Mouse (Mus musculus): ENCODE data around the gene Stmn3. TPM values are rescaled to one million over a fixed set of nuclear protein-coding genes. Genes with fewer than 3 reads are reported as not detected.

Gene Stmn3
- polyA plus RNA-seq, 1 experiment, result 725 TPM

DNA sequence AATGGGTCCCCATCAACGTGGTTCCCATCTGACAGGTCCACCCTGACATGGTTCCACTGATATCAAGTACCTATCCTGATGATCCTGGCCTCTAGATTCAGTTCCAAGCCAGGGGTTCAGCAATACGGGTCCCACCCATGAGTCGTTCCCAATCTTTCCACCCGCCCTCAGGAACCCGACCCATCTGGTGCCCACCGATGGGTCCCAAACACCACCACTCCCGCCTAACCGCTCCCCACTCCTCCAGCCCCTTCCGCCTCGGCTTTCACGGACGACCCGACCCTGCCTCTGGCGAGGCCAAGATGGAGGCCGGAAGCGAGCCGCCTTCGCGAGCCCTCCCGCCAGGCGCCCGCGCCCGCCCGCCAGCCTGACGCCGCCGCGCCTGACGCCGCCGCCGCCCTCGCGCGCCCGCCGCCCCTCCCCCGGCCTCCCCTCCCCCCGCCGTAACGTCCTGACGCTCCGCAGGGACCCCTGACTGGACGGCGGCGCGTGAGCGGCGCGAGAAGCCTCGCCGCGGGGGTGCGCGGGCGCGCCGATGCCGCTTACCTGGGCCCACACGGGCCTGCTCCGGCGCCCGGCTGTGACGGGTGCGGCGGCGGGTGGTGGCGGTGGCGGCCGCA is 26.9 kb downstream of the Stmn3 start:
- DNase-seq (ENCODE audit: extremely low spot score in 1 of 2, low spot score in 1 of 2), result peak in 1 of 2 experiments; percentile 73

DNA sequence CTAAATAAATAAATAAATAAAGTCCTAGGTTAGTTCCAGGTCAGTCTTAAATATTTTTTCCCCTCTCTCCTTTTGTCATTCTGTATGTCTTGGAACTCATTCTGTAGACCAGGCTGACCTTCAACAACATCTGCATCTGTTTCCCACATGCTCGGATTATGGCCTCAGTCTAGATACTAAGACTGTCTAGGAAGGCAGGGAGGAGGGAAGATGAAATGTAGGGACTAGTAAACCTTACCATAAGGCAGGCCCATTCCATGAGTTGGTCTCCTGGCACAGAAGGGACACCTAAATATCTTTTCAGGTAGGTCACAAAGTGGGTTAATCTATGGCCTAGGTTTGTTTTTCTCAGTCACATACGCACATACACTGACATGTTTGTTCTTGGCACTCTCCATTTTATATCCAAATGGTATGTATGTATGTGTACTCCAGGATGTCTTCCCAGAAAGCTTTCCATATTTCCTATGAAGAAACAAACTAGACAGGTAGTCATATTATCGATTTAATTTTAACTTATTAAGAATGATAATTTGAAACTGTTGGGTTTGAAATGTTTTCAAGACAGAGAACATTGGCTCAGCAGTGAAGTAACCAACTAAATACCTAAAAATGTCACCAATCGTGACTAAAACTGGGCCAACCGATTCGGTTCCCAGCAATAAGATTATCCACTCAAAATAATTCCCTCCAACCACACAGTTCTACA is 27.5 kb downstream of the Stmn3 start:
- no peak for DNase-seq (ENCODE audit: extremely low spot score in 1 of 2, low spot score in 1 of 2)

DNA sequence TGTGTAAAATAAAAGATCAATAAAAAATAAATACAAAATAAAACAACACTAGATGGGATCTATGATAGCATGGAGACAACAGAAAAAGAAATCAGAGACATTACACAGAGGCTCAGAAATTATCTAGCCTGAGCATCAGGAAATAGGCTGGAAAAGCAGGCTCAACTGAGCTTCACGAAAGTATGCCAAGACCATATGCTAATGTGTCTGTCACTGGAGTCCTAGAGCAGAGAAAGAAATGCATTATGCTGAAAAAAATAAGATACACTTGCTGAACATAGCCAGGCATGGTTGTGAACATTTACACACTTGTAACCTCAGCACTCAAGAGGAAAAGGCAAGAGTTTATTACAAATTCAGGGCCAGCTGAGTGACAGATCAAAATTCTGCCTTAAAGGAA is 34.3 kb downstream of the Stmn3 start:
- no peak for DNase-seq (ENCODE audit: extremely low spot score in 1 of 2, low spot score in 1 of 2)

DNA sequence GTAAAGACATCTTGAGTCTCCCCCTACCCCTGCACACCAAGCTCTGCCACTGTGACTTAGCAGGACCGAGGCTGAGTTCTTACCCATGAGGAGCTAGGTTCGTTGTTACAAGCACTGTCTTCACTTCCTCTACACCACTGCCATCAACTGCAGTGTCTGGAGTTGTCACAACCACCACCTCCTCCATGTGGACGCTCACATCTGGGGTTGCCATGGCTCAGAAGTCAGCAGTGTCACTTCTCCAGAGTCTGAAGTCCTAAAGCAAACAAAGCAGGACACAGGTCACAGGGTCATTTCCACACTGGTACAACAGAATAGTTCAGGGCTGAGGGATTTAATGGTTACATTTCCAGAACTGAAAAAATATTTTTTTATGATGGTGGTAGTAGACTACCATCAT is 36.4 kb downstream of the Stmn3 start:
- no peak for DNase-seq (ENCODE audit: extremely low spot score in 1 of 2, low spot score in 1 of 2)

DNA sequence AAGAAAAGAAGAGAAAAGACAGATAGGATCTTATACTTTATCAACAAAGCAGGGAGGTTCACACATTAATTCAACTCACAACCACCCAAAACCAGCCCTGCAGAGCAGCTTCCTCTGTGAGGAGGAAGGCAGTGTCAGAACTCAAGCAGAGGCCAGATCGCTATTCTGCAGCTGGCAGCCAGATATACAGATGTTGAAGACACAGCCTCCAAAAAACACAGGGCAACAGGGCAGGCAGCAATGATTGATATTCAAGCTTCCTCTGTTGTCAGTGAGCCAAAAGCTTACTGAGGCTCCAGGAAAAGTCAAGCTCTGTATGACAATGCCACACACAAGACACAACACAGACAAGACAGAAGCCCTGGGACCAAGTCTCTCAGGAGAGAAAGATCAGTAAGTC is 37.5 kb downstream of the Stmn3 start:
- DNase-seq (ENCODE audit: extremely low spot score in 1 of 2, low spot score in 1 of 2), result no peak

DNA sequence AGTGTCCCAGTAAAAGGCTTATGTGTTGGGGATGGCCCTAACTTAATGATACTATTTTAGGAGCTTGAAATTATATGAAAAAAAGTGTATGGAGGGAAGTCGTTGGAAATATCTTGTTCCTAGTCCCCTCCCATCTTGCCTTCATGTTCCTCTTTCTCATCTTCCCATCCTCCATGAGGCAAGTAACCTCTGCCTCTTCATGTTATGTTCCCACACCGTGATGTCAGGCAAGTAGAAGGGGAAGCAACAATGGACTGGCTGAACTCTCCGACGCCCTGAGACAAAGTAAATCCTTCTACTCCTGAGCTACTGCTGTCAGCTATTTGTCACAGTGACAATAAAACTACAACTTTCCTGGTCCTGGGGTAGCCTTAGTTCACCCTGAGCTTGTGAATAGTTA is 39.7 kb downstream of the Stmn3 start:
- no peak for DNase-seq (ENCODE audit: extremely low spot score in 1 of 2, low spot score in 1 of 2)

DNA sequence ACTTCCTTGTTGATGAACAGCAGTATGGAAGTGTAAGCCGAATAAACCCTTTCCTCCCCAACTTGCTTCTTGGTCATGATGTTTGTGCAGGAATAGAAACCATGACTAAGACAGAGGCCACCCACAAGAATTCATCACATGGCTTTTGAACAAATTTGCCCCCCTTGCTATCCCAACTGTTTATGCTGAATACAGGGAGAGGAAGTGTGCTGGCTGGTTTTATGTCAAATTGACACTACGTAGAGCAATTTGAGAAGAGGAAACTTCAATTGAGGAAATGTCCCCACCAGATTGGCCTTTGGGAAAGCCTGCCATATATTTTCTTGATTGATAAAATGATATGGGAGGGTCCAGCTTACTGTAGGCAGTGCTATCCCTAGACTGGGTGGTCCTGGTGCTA is 40.5 kb downstream of the Stmn3 start:
- no peak for DNase-seq (ENCODE audit: extremely low spot score in 1 of 2, low spot score in 1 of 2)

DNA sequence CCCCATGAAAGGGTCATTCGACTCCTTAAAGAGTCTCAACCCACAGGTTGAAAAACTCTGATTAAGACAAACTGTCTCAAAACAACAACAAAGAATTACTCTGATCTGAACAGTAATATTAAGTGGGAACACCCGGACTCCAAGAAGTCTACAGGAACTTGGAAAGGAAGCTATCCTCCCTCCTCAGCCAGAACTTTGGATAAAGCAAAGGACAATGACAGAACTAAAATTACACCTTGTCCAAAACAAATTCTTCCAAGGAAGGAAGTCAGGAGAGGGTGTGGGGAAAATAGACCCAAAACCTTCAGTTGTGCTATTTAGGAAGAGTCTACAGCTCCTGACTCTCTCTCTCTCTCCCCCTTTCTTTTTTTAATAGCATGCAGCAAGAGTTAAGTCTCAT is 42.2 kb downstream of the Stmn3 start:
- no peak for DNase-seq (ENCODE audit: extremely low spot score in 1 of 2, low spot score in 1 of 2)

DNA sequence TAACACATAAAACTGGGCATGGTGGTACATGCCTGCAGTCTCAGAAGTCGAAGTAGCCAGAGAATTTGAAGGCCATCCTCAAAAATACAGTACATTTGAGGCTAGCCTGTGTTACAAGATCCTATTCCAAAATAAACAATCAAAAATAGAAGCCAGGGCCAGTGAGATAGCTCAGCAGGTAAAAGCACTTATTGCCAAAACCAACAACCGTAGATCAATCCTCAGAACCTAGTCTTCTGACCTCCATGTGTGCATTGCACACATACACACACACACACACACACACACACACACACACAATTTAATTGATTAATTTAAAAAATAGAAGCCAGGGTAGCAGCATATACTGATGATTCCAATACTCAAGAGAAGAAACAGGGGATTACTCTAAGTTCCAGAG is 47.5 kb downstream of the Stmn3 start:
- no peak for DNase-seq (ENCODE audit: extremely low spot score in 1 of 2, low spot score in 1 of 2)

Other genes with a start within 250 kb of the Stmn3 start
- gene Kcnq2, start 179.2 kb downstream of the Stmn3 start, polyA plus RNA-seq (2012; rRNA removed), result 167 and 170 TPM in 2 replicates
- gene Eef1a2, start 157.5 kb downstream of the Stmn3 start, polyA plus RNA-seq (2012; rRNA removed), result 939 and 990 TPM in 2 replicates
- 117 and 142 TPM in 2 replicates for gene Ppdpf, start 127.3 kb downstream of the Stmn3 start, polyA plus RNA-seq (2012; rRNA removed)
- gene Ptk6, start 111.7 kb downstream of the Stmn3 start, polyA plus RNA-seq (2012; rRNA removed), result 0.04 and 0.08 TPM in 2 replicates
- gene Srms, start 101.3 kb downstream of the Stmn3 start, polyA plus RNA-seq (2012; rRNA removed), result 0.44 and 0.50 TPM in 2 replicates
- 0.13 and 0.14 TPM in 2 replicates for gene Fndc11, start 94.5 kb downstream of the Stmn3 start, polyA plus RNA-seq (2012; rRNA removed)
- 3.0 TPM in 2 replicates for gene Helz2, start 72.5 kb downstream of the Stmn3 start, polyA plus RNA-seq (2012; rRNA removed)
- 20.8 and 21.7 TPM in 2 replicates for gene Gmeb2, start 26.5 kb downstream of the Stmn3 start, polyA plus RNA-seq (2012; rRNA removed)
- gene Rtel1, start 5.2 kb upstream of the Stmn3 start, polyA plus RNA-seq (2012; rRNA removed), result 71.9 and 77.1 TPM in 2 replicates
- gene Zgpat, start 50.4 kb upstream of the Stmn3 start, polyA plus RNA-seq (2012; rRNA removed), result 87.9 and 93.7 TPM in 2 replicates
- 75.8 and 76.8 TPM in 2 replicates for gene Arfrp1, start 50.9 kb upstream of the Stmn3 start, polyA plus RNA-seq (2012; rRNA removed)
- gene Lime1, start 65.6 kb upstream of the Stmn3 start, polyA plus RNA-seq (2012; rRNA removed), result 71.8 and 72.7 TPM in 2 replicates
- gene Zbtb46, start 144.9 kb upstream of the Stmn3 start, polyA plus RNA-seq (2012; rRNA removed), result 6.6 and 6.9 TPM in 2 replicates
- not detected in 2 replicates for gene Abhd16b, start 178.7 kb upstream of the Stmn3 start, polyA plus RNA-seq (2012; rRNA removed)
- gene Tpd52l2, start 182.6 kb upstream of the Stmn3 start, polyA plus RNA-seq (2012; rRNA removed), result 115 and 118 TPM in 2 replicates
- gene Dnajc5, start 206.0 kb upstream of the Stmn3 start, polyA plus RNA-seq (2012; rRNA removed), result 139 and 171 TPM in 2 replicates